Mouse (Mus musculus) megakaryocyte progenitor cell, adult 5-6 weeks (primary cell): ENCODE results near the gene Rbm17. TPM values are rescaled to one million over a fixed set of nuclear protein-coding genes. Genes with fewer than 3 reads are reported as not detected.
"Not testable (repeated sequence)": the region's sequence is repeated elsewhere in the genome, so short reads cannot be mapped to it uniquely, and the experiment has no call there.

Experiments
- ATAC-seq: replicated peaks from 2 replicates; pipeline ENCODE4 v1.8.0; 2016; ENCODE audit warnings: mild to moderate bottlenecking, moderate TSS enrichment, inconsistent platforms; ENCODE audit not compliant: poor library complexity
- total RNA-seq, 2 experiments: library from RNA; stranded (forward) in 1 of 2; stranded (reverse) in 1 of 2; fragments of 157-497, 149-512 nt in 1 of 2; fragments of 200-1000 nt in 1 of 2; gene quantifications; 2 replicates each; pipeline versions ENCODE4 v1.2.3 to v1.2.4; 2015 to 2017

Gene Rbm17
- total RNA-seq (2015): 137 and 153 TPM in 2 replicates
- total RNA-seq (2017): 129 and 175 TPM in 2 replicates

DNA sequence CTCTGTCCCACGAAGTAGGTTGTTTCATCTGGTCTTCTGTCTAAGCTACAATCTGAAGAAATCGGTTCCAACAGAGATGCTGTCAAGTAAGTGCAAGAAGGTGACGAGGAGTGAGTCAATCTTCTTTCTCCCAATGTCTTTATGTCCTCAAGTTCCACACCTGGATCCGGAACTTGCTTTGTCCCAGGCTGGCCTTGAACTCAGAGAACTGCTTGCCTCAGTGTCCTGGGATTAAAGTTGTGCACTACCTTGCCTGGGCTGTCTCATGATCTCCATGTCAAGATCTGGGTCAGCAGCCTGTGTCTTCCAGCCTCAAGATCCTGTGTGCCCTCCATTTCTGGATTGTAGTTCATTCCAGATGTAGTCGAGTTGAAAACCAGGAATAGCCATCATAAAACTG, at the start of gene Rbm17:
Gene Rbm17 (minus strand): TSS at position 101 of the 400 bp plus-strand sequence.
- ATAC-seq: no peak

- ATAC-seq: peak; percentile 81
Observed at GRCm38 (mm10) chr2:11653330-11653729, 49.4 kb upstream of the Rbm17 start.

GRCm38 (mm10) chr2:11652780-11653179, 48.8 kb upstream of the Rbm17 start:
- ATAC-seq: peak; percentile 23; the same call in 1 of the 2 replicates

DNA sequence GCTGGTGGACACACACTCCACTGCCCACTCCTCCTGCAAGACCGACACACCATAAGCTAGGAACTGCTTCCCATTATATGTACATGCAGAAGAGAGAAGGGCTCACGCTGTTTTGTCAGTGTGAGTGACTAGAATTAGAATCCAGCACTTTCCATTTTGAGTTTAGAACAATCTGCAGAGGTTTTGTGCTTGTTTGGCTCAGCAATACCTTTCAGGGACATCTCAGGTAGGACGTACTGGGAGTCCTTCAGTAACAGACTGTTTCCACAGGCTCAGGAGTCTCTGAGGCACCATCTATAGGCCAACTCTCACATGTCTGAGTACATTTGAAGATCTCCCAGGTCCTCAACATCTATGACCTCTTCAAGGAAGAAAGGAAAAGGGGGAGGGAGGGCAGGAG, 48.2 kb upstream of the Rbm17 start:
- ATAC-seq: no peak

- no peak for ATAC-seq
Observed at GRCm38 (mm10) chr2:11651476-11651875, 47.5 kb upstream of the Rbm17 start.

GRCm38 (mm10) chr2:11645297-11645696, 41.3 kb upstream of the Rbm17 start:
- no peak for ATAC-seq

DNA sequence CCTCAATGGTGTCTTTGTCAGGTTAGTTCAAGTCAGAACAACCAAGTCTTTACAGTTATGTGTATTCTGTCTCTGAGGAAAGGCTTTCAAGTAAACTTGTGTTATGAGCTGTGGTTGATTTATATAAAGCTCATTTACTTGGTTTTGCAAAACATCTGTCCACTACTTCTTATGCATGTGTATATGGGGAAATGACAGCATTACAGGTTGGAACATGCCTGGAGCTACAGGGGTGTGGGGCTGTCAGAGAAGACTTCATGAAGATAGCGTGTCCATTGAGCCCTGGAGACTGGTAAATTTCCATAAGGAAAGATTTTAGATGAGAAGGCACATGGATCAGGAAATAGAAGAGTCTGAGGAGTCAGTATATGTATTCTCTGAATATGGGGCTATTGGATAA, 40.1 kb upstream of the Rbm17 start:
- ATAC-seq: no peak

DNA sequence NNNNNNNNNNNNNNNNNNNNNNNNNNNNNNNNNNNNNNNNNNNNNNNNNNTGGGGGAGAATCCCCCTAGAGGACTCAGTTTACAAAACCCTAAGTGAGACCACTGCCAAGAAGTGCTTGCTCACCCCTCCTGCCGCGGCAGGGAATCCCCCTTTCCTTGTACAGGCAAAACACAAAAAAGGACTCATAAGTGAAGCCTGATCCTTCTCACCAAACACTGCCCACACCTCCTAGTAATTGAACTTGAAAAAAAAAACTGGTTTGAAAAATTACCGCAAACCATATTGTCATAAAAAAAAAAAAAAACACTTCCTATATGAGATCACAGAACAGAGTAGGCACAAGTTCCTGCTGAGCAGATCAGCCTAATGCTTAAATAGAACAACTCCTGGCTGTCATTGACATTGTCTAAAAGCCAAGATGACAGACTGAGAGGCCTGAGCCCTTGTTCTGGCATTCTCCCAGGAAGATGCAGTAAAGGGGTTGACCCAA, 38.5 kb upstream of the Rbm17 start, which contains the start of gene Il2ra:
Gene Il2ra (plus strand): TSS at position 357 of the 491 bp plus-strand sequence.
- no peak for ATAC-seq

DNA sequence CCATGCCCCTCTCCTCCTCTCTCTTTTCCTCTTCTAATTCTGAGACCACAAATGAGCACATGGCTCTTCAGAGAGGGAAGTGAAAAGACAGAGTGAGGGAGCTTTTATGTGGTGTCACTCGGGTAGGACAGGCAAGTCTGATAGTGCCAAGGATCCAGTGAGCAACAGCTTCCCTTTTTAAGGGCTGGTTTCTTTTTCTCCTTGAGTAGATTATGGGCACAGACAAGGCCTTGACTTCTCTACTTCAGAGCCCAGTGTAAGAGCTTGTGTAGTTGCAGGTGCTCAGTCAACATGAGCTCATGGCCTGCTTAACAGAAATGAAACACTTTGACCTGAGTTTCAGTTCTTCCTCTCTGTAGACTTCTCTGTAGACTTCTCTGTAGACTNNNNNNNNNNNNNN, 33.2 kb upstream of the Rbm17 start:
- ATAC-seq: peak; percentile 95

- no peak for ATAC-seq
Observed at GRCm38 (mm10) chr2:11636138-11636480, 32.2 kb upstream of the Rbm17 start.

DNA sequence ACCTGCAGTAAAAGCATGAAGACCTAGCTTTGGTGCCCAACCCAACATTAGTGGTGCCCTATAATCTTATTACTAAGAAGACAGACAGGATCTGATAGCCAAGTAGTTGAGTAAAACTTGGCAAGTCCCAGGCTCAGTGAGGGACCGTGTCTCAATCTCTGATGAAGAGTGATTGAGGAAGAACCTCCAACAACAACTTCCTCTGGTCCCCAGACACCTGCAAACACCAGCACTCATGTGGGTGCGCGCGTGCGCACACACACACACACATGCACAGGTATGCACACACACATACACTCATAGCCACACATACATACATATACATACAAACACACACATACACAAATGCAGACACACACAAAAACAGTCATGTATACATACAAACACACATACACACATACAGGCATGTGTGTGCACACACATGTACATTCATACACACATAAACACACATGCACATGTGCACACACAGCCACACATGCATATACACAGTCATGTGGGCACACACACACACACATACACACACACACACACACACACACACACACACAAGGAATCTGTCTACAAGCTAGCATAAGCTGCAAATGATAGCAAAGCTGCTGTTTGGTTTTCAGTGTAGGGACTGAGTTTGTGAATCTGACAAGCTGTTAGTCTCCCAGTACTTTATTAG, 31.7 kb upstream of the Rbm17 start:
- ATAC-seq: 0 out of 2 replicates have a peak, but pooled peaks have one; percentile 19

DNA sequence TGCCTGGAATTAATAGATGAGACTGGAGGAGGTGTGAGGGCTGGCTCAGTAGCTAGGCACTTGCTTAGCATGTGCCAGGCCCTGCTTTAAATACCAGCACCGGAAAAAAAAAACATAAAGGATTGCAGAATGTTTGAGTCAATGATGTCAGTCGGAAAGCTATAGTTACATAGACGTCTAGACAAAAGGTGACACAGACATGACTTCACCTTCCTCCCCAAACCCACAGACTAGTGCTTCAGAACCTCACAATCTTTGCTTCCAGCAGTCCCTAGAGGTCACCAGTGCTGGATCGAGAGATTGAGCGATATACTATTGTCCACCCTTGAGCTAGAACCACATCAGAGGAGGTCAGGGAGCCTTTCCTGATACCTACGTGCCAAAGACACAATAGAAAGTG, 31.1 kb upstream of the Rbm17 start:
- ATAC-seq: no peak

- ATAC-seq: no peak
Observed at GRCm38 (mm10) chr2:11625890-11626289, 21.9 kb upstream of the Rbm17 start, which contains the start of gene Gm17490. Gene Gm17490, minus strand, starts transcription at chr2:11626264.

- ATAC-seq: no peak
Observed at GRCm38 (mm10) chr2:11623726-11624125, 19.8 kb upstream of the Rbm17 start.

DNA sequence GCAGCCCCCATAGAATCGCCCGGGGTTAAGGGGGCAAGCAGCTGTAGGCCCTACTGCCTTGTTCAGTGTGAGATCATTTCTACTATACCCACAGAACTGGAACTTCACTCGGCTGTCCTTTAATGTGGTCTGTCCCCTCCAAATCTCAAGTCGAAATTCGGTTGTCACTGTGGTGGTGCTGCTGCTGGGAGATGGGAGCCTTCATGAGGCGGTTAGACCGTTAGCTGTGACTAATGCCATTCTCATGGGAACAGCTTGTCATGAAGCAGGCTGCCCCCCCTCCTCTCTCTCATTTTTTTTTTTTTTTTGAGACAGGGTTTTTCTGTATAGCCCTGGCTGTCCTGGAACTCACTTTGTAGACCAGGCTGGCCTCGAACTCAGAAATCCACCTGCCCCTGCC, 19.2 kb upstream of the Rbm17 start:
- no peak for ATAC-seq

GRCm38 (mm10) chr2:11619598-11619997, 15.6 kb upstream of the Rbm17 start:
- no peak for ATAC-seq

GRCm38 (mm10) chr2:11616846-11617245, 12.9 kb upstream of the Rbm17 start:
- no peak for ATAC-seq

GRCm38 (mm10) chr2:11612939-11613338, 9.0 kb upstream of the Rbm17 start:
- ATAC-seq: not testable (repeated sequence)

DNA sequence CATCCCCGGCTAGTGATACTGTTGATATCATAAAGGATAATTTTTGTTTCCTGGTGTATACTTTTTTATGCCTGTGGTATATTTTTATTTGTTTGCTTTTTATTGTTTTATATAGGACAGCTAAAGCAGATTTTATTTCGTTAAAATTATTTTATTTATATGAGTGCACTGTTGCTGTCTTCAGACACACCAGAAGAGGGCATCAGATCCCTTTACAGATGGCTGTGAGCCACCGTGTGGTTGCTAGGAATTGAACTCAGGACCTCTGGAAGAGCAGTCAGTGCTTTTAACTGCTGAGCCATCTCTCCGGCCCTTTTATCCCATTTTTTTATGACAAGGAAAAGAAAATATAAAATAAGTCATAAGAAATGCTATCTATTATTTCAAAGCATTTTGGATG, 2.8 kb upstream of the Rbm17 start:
- not testable (repeated sequence) for ATAC-seq

- no peak for ATAC-seq
Observed at GRCm38 (mm10) chr2:11604911-11605310, 958 bp upstream of the Rbm17 start.

DNA sequence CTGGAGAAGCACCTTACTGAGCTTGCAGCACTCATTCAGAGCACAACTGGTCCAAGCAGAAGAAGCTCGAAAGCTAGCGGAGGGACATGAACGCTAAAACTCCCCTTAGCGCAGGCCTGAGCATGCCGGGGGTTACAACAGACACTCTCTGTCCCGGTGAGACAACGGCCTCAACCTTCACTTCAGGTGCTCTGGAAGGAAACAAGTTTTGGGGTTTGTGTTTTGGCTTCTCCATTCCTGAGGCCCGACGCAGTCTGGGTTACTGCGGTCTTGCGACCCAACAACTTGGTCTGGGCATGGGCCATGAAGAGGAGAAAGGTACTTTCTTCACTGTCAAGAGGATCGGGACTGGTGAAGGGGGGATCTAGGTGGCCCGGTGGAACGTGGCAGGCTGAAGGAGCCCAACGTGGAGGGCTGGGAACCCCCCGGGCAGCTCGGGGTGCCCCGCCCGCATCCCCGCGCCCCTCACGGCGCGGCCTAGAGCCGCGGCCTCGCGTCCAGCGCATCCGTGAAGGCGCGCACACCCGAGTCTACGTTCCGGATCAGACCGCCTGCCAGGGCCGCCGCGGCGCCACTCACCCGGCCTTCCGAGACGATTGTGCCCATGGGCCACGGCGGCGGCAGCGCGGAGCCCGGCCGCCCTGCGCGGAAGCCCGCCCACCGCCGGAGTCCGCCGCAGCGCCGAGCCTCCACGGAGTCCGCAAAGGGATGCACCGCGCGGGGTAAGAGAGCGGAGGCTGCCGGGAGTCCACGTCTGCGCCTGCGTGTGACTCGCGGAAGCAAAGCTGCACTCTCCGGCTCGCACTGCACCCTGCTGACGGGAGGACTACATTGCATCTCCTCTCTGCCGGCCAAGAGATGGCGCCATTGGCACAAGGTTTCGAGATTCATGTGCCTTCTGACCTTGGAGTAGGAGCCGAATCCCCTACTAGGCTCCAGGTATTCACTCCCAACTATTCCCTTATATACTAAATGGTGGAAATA, 1.2 kb downstream of the Rbm17 start:
- peak; percentile 100 for ATAC-seq

DNA sequence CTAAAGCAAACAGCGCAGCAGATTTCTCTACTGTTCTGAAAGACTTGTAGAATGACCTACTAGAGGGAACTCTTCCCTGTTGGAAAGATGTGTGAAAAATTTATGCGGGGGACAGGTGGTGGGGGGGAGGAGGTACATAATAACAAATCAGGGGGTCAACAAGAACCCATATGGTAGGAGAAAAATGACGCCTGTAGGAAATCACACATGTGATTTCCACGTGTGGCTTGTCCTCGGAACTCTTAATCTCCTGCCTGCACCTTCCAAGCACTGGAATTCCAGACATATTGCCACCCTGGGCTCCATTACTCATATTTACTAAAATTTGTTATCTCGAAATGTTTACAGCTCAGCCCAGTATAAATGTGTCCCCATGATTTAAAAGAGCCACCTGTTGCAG, 2.2 kb downstream of the Rbm17 start:
- ATAC-seq: no peak
